Mouse (Mus musculus) adrenal gland, adult (tissue): ENCODE measurements around the gene Chd9.
"Not testable (repeated sequence)": the region's sequence is repeated elsewhere in the genome, so short reads cannot be mapped to it uniquely, and the experiment has no call there.

Experiments
- DNase-seq, 2 experiments: peaks; one replicate each; pipeline ENCODE4 v3.0.0; 2022 to 2023; ENCODE audit warnings: low spot score in 1 of 2; ENCODE audit not compliant: inconsistent age in 2 of 2

Gene Chd9

GRCm38 (mm10) chr8:90904171-90904706 is 76.1 kb downstream of the Chd9 start:
- no peak for DNase-seq

- DNase-seq, result no peak
Observed at GRCm38 (mm10) chr8:90906922-90907321, 78.8 kb downstream of the Chd9 start.

- DNase-seq, result no peak
Observed at GRCm38 (mm10) chr8:90907516-90907847, 79.3 kb downstream of the Chd9 start.

GRCm38 (mm10) chr8:90907848-90908551 is 79.8 kb downstream of the Chd9 start:
- DNase-seq, result peak; percentile 99

- peak; percentile 74 to 89 for DNase-seq
Observed at GRCm38 (mm10) chr8:90908580-90909471, 80.7 kb downstream of the Chd9 start.

GRCm38 (mm10) chr8:90923158-90923905 is 95.2 kb downstream of the Chd9 start:
- no peak for DNase-seq

- no peak for DNase-seq
Observed at GRCm38 (mm10) chr8:90928412-90928811, 100.3 kb downstream of the Chd9 start.

GRCm38 (mm10) chr8:90930125-90930524 is 102.0 kb downstream of the Chd9 start:
- not testable (repeated sequence) for DNase-seq

GRCm38 (mm10) chr8:90932934-90933333 is 104.8 kb downstream of the Chd9 start:
- DNase-seq, result no peak

GRCm38 (mm10) chr8:90934786-90935185 is 106.6 kb downstream of the Chd9 start:
- DNase-seq, result peak in 1 of 2 experiments; percentile 46

GRCm38 (mm10) chr8:90936840-90937239 is 108.7 kb downstream of the Chd9 start:
- DNase-seq, result peak in 1 of 2 experiments; percentile 73

GRCm38 (mm10) chr8:90938352-90938930 is 110.3 kb downstream of the Chd9 start:
- DNase-seq, result no peak

GRCm38 (mm10) chr8:90939867-90940266 is 111.7 kb downstream of the Chd9 start:
- DNase-seq, result no peak

- DNase-seq, result no peak
Observed at GRCm38 (mm10) chr8:90943770-90944169, 115.6 kb downstream of the Chd9 start.

GRCm38 (mm10) chr8:90954802-90955760 is 126.9 kb downstream of the Chd9 start:
- peak; percentile 76 to 94 for DNase-seq

GRCm38 (mm10) chr8:90955761-90956136 is 127.6 kb downstream of the Chd9 start:
- DNase-seq, result no peak

- peak in 1 of 2 experiments; percentile 43 for DNase-seq
Observed at GRCm38 (mm10) chr8:90956390-90956789, 128.2 kb downstream of the Chd9 start.

- DNase-seq, result no peak
Observed at GRCm38 (mm10) chr8:90957711-90958110, 129.6 kb downstream of the Chd9 start.

- DNase-seq, result no peak
Observed at GRCm38 (mm10) chr8:90959721-90960120, 131.6 kb downstream of the Chd9 start.

GRCm38 (mm10) chr8:90961603-90962002 is 133.5 kb downstream of the Chd9 start:
- DNase-seq, result peak in 1 of 2 experiments; percentile 59
